Mouse (Mus musculus) ZHBTc4 (cell line): ENCODE results near the gene Arpp21.

ENCODE experiments used
- DNase-seq: peaks from one replicate; pipeline ENCODE4 v3.0.0-alpha.2; 2011; ENCODE audit warnings: low read depth, low spot score

Gene Arpp21

DNA sequence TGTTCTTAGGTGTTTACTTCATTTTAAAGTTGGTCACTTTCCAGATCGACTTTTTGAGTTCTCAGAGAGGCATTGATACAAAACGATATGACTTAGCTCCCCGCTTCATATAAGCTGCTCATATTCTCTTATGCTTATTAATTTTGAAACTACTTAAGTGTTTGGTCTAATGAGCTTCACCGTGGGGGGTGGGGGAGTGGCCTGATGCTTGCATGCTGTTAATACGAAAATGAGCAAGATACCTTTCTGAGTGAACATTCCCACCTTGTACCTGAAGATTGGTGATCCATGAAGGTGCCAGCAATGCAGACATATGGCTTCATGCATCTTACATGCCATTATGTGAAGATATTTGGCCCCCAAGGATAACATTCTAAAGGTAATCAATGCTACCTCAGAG is 4.4 kb downstream of the Arpp21 start:
- no peak for DNase-seq

DNA sequence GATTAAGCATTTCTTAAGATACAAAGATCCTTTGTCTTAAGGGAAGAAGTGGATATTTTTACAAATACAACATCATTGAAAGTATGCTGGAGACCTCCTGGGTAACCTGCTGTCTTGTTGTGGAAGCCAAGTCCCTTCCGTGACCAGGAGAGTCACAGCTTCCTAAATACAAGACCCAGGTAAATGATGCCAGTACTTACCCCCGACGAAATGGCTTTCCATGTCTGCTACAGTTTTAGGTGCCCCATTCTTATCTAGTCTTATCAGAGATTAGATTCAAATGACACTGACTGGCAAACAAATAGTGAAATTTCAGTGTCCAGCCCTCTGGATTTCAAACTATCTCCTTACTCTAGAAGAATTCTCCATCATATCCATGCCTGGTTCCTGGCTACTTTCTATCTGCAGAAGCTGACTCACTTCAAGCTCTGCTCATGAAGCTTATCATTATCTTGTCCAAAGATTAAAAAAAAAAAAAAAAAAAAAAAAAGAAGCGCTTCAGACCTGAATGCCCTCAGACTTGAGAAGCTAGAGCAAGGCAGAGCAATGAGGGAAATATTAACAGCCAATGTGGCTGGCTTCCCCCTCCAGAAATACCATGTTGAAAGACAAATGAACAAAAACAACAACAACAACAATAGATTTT is 4.9 kb downstream of the Arpp21 start:
- DNase-seq: no peak

DNA sequence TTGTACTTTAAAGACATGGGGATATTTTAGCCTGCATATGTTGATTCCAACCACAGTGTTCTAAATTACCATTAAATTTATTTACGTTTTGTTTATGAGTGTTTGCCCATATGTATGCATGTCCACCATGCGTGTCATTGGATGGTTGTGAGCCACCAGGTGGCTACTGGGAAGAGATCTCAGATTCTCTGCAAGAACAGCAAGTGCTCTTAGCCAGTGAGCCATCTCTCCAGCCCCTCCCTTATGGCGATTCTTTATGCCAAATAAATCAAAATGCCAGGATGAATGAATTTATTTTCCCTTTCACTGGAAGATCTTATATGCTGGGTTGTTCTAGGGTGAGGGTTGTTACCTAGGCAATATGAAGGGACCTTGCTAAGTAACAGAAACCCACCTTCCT is 7.3 kb downstream of the Arpp21 start:
- no peak for DNase-seq

DNA sequence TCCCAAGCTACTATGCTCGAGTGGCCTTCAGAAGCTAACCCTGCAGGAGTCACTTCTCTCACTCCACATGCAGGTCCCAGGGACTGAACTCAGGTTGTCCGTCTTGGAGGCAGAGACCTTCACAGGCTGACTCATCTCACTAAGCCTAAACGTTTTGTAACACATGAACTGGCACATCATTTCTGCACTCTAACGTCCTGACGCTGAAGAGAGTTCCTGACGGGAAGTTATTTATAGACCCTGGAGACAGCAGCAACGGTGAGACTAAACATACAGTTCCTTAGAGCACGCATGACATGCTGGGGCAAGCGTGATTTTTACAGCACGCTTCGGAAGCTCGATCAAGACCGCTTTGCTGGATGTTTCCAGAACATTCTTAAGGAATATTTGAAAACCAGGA is 8.6 kb downstream of the Arpp21 start:
- no peak for DNase-seq

DNA sequence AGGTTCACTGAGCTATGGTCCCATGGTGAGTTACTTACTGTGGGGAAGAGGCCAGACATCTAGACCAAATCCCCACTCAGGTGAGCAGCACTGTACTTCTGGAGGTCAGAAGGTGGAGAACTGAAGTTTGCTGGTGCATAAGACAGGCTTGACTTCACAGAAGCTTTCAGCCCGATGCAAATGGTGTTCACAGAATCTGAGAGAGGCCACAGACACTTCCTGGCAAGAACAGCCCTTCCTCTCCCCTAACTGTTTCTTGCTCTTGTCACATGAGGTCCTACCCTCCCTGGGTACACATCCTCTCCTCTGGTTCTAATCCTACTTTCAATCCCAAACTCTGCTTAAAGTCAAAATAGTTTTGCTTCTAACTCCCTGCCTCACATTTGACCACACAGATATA is 9.2 kb downstream of the Arpp21 start:
- DNase-seq: no peak

DNA sequence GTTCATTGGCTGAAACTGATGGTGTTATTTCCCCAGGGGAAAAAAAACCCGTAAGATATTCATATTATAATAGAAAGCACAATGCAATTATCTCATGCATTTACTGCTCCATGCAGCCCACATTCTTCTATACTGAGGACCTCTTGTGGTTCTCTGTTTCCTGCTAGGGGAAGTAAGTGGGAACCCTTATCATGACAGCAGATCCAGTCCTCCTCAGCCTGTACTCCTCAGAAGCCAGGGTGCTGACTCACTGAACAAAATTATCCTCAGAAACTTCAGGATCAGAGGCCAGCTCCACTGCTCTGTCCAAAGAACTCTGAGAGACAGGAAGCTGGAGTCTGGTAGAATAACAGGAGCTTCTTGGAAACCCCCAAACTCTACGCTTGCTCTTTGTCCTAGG is 10.7 kb downstream of the Arpp21 start:
- no peak for DNase-seq

DNA sequence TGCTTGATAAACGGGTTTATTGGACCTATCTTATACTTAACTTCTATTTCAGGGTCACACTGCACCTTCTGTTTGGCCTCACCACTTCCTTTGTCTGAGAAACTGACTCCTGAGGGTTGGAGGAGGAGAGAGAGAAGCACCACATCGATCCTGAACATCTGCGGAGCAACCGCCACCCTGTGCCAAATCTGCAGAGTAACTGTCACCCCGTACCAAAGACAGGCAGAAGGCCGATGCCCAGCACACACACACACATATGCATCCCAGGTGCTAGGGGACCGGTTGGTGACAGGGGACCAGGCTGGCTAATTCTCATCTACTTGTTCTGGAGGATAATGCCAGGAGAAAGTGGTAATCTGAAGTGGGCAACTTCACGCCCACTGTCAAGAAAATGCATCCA is 16.4 kb downstream of the Arpp21 start:
- DNase-seq: no peak

DNA sequence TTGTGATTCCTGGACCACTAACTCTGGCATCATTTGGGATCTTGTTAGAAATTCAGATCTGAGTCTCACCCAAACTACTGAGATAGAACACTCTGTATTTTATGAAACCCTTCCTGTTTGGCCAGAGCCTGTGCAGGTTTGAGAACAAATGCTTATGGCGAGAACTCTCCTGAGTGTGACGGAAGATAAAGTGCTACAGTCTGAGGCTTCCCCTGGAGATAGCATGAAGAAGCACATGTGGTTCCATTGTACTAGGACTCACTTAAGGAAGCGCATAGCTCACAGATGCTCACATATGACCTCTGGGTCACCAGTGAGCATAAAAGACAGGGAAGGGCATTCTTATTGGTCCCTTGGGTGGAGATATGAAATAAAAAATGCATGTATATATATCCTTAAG is 17.5 kb downstream of the Arpp21 start:
- DNase-seq: no peak

DNA sequence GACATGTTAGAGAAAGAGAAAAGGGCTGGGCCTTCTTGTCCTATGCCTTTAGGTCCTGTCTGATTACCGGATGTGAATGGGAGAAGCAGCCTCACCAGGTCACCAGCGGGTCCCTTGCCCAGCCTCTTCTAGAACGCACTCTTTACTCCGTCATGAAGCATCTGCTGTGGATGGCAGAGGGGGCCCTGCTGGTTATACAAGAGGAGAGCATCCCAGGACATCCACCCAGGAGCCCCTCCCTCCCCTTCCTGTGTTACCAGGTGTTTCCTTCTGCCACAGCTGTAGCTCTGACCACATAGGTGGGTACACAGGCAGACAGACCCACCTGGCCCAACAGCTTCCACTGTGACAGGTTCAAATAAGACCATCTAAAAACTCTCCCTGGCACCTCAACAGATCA is 18.6 kb downstream of the Arpp21 start:
- DNase-seq: no peak

DNA sequence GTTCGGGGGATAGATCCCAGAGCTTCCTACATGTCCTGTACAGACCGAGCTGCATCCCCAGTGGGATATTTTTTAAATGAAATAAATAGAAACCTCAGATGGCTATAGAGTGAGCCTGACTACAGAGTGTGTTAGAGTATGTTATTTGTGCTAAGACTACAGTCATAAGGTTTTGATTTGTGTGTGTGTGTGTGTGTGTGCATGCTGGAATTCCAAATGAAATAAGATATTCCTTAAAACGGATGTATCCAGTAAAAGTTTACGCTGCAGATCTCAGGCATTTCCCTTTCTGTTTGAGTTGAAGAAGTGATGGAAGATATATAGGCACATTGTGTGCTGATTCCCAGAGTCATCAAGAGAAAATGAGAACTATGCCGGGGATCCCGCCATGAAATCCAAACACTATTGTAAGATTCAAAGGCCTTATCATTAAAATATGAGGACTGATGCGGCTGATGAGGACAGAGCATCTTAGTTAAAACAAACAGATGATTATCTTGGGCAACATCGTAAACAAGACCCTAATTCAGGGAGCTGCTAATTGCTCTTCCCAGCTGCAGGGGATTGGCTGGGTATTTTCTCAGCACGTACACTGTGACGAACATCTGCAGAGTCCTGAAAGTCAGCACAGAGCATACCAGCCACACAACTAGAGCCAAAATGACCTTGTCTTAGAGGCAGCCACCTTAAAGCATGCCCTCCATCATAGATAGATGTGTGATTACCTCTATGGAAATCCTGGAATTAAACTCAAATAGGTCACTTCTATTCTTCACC is 20.5 kb downstream of the Arpp21 start:
- DNase-seq: no peak

DNA sequence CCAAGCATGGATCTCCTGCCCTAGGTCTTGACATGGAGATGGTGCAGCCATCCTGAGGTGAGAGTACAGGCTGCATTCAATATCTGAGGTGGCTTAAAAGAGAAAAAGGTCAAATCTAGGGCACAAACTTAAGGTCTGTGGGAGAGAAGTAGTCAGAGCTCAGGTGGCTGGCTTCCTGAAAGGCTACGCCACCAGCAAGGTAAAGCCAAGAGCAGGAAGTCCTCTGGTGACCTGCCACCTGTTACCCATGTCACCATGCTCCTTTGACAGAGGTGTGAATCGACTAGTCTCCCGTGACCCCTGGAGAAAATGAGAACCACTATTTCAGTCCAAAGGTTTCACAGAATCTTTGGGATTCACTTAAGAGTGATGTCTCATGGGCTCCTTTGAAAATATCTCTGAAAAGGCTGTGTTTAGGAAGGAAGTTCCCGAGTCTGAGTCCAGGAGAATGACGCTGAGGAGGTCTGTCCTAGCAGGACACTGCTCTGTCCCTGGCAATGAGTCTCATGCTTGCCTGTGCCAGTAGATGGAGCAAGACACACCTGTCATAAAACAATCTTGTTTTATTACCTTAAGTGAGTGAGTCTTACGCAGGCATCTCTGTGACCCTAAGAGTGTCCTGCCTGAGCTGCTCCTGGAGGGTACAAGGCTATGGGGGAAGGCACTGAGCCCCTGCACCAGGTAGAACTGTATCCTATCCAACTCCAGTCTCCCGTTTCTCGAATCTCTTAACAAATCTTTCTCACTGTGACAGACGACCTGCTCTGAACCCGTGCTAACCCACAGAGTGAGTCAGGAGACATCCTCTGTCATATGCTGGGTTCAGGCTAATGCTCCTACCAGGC is 22.1 kb downstream of the Arpp21 start:
- DNase-seq: no peak

DNA sequence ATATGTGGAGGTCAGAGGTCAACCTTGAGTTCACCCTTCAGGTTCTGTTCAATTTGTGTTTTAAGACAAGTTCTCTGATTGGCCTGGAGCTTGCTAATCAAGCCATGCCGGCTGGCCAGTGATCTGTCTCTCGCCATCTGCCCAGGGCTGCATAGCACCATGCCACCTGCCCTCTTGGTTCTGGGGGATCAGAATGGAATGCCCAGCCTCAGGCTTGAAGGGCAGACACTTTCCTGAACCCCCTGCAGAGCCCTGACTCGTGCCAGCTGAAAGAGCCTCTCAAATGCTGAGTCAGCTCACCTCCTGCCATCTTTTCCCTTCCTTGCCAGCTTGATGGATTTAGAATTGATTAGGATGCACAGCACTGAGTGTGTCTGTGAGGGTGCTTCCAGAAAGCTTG is 25.9 kb downstream of the Arpp21 start:
- no peak for DNase-seq

DNA sequence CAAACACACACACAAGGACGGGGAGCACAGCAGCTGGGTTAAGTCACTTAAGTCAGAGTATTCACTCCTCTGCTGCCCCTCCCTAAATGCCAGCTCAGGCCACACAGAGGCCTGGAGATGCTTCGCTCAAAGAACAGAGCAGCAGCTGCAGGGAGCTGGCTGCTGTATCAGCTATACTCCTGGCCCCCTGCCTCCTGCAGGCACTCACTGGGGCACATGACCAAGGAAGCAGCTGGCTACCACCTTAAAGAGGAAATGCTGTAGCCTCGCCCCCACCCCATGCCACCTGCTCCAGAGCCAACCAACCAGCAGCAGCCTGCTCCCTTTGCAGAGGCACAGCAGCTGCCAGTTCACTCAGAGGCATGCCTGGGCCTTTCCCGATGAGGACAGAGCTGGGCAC is 28.0 kb downstream of the Arpp21 start:
- DNase-seq: peak; percentile 10

DNA sequence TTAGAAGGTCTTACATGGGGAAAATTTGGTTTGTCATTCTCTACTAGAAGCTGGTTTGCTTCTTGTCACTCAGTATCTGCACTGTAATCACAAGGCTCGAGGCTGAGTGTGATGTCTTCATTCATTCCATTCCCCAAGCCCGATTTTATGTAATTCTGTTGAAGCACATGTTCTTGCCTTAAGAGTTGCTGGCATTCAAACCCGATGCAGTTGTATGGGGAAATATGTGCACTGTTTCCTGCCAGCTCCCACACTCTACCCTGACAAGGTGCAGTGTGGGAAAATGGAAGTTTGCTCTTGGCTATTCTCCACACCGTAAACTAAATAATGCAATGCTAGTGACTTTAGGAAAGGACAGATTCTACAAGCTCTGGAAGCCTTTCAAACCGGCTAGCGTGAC is 37.4 kb downstream of the Arpp21 start:
- DNase-seq: no peak

DNA sequence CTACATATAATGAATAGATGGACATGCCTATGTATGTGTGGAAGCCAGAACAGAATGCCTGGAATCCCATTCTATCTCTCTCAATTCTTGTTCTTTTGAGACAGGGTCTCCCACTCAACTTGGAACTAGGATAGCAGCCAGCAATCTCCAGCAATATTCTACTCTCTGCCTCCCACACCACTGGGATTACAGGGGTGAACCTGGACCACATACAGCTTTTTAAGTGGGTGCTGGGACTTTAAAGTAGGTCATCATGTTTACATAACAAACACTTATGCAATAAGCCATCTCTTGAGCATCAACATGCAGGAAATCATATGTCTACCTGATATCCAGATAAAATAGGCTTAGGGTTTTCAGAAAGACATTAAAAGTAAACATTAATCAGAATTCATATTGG is 41.7 kb downstream of the Arpp21 start:
- DNase-seq: no peak

DNA sequence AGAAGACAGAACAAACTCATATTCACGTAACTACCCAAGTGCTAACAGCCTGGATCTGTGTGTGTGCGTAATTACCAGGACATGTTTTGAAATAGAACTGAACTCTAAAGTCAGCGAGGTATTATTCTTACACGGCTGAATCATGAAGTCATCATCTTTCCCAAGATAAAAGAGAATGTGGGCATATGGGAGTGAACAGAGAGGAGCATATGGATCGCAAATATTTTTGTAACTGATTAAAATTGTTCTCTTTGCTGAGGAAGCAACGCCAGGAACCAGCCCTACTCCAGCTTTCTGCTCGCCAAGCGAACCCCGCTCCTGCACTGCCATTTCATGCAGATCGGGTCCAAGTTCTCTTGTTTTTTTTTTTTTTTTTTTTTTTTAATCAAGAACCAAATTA is 46.3 kb downstream of the Arpp21 start:
- DNase-seq: no peak

DNA sequence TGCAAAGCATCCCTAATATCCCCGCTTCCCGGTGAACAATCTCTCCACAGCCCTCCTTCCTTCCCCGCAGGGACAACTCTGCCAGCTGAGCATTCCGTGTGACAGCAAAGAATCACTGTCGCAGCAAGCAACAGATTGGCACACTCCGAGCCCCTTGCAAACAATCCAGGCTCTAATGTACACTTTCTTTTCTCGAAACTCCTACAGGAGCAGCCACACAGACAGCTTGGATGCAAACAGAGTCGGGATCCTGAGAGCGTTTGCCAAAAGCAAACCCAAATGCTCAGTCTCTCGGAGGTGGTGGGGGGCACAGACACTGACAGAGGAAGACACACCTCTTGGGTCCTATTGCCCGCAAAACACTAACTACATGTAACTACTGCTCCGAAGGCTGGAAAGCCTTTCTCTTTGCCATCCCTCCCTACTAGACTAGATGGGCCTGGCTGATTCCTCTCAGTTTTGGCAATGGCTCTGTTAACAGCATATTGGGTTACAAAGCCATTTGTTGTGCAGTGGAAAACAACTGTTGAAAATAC is 47.3 kb downstream of the Arpp21 start:
- DNase-seq: no peak

DNA sequence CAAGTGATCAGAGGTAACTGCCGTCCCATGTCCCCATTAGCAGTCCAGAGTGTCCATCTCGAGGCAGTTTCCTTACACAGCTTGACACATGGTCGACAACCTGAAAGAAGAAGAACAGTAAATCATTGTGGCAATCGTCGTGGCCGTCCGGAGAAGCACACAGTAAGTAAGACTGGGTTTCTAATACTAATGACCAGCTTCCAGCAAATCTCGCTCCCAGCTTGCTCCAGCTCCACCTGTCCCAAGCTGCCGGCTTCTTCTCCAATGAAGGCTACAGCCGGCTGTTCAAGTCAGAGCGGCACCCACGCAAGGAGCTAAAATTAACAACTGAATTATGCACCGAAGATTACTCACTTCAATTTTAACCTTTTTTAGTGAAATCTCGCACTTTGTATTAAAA is 48.1 kb downstream of the Arpp21 start:
- DNase-seq: no peak

DNA sequence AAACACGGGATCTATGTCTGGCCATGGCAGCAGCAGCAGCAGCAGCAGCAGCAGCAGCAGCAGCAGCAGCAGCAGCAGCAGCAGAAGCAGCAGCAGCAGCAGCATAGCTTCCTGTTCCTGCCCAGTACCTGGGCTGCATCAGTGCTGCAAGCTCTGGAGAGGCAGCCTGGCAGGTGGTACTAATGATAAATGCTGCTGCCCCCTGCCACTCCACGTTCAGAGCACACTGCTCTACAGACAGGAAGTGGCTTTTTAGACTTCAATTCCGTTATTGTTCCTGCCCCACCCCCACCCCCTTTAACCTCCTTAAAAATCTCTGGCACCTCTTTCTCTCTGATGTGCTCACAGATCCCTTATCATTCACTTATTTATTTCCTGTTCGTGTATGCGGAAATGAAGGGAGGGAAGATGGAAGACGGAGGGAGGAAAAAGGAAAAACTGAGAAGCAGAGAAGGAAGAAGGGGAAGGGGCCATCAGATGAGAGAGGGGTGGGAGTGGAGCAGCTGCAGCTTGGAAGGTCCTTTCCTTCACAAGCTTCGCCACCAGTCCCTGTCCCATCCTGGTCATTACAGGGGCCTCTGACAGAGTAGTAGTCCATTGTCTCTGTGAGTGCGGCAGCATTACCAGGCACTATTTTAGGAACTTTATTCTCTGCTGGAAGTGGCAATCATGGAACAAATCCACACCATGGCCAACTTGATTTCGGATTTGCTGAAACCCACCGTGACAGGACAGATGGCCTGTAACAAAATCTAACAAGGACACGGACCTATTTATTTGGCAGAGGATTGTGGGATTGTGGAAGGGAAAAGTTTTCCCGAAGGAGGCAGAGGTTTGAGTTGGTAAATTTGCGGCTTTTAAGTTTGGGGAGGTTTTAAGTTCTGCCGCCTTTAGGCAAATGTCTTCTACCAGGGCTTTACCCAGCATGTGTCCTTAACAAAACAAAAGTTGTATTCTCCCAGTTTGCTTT is 49.1 kb downstream of the Arpp21 start:
- no peak for DNase-seq

DNA sequence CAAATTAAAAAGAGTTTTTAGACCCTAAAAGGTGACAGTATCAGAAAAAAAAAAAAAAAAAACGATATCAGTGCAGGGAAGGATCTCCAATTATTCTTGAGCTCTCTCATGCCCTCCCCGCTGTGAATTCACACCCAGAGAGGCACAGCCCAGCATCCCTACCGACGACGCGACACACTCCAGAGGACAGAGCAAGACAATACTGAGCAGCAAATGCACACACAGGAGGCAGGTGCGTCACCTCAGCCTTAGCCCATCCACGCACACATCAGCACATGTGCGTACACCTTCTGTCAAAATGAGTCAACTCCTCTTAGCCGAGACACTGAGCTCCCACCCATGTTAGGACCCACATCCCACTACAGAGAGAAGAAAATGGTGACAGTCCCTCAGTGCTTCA is 50.0 kb downstream of the Arpp21 start:
- no peak for DNase-seq

DNA sequence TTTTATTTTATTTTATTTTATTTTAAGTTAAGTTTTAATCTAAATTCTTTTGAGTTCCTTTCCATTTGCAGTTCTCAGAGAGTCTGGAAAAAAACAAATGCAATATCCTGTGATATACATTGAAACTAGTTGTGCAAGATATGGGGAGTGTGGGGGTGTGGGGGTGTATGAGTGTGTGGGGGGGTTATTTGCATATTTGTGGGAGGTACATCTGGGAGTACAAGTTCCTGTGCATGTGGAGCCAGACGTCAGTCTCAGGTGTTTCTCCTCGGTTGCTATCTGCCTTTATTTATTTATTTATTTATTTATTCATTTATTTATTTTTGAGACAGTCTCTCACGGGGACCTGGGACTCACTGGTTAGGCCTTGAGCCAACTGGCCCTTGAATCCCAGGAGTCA is 53.0 kb downstream of the Arpp21 start:
- DNase-seq: no peak
